ENCODE assay signal across 19 mouse cellular contexts in the genomic region with DNA sequence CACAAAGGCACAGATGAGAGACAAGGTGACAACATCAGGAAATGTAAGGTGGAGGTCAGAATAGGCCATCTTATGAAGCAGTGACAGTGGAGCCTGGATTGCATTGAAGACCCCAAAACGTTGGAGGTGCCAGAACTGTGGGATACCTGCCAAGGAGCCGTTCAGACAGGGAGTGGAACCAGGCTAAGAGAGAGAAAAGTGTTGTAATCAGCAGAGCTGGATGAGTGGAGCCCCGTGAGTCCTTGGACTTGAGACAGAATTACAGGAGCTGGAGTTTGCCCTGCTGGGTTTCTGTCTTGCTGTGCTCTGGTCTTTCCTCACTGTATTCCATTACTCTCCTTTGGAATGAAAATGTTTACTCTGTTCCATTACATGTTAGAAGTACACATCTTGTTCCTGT. TPM values are rescaled to one million over a fixed set of nuclear protein-coding genes. Genes with fewer than 3 reads are reported as not detected.
DNase-seq lines count a peak whose midpoint lies in the region; ATAC-seq lines count a peak whose summit lies in the region.
"Had no signal": no experiment of that assay in that cellular context is flagged by ENCODE, and none has a peak within 500 bp of the region (broad histone marks: within the 10 kb centered on the region; RNA-seq: fewer than 3 reads in every experiment).

No protein-coding gene starts in this region.

- peaks cover 13% of the 10 kb centered on the region for H3K4me1 ChIP-seq in liver, embryonic 15.5 days (replicated peaks)
- H3K4me1 ChIP-seq in liver, embryonic 11.5 days (replicated peaks; ENCODE audit: control insufficient read depth, insufficient read depth, low read length): no peaks in the 10 kb centered on the region; the same call in 1 of the 2 replicates
- H3K4me1 ChIP-seq: limb, embryonic 12.5 days had no signal

- H3K9ac ChIP-seq in liver, embryonic 15.5 days: no peak overlapping the region
- no peak overlapping the region for H3K9ac ChIP-seq in liver, embryonic 11.5 days (ENCODE audit: low read depth, low read length)
- H3K9ac ChIP-seq: forebrain, embryonic 12.5 days; hindbrain, embryonic 13.5 days; limb, embryonic 12.5 days had no signal

- no peaks in the 10 kb centered on the region for H3K36me3 ChIP-seq in liver, embryonic 15.5 days (replicated peaks)
- H3K36me3 ChIP-seq in liver, embryonic 11.5 days (ENCODE audit: control insufficient read depth, insufficient read depth, low read length): no peaks in the 10 kb centered on the region
- H3K36me3 ChIP-seq: limb, embryonic 12.5 days had no signal

- WGBS in liver, embryonic 15.5 days (ENCODE audit: insufficient replicate concordance): 38% methylated on average over 3 of the region's 3 CpGs
- 49% methylated on average over 3 of the region's 3 CpGs for WGBS in liver, embryonic 11.5 days

- H3K9me3 ChIP-seq in liver, embryonic 15.5 days (replicated peaks): no peaks in the 10 kb centered on the region
- H3K9me3 ChIP-seq in liver, embryonic 11.5 days (ENCODE audit: control insufficient read depth, low read length): no peaks in the 10 kb centered on the region
- H3K9me3 ChIP-seq: forebrain, embryonic 12.5 days; hindbrain, embryonic 13.5 days; limb, embryonic 12.5 days had no signal

- DNase-seq in adrenal gland, postnatal 36 days: peak; percentile 21 to 34
- no peak for DNase-seq in adrenal gland, postnatal 25 days
- no peak for DNase-seq in liver, embryonic 11.5 days (ENCODE audit: low spot score)
- peak; percentile 61 for DNase-seq in kidney, postnatal 14 days
- peak; percentile 26 for DNase-seq in yolk sac, embryonic 10.5 days (ENCODE audit: low spot score)
- no peak for DNase-seq in spleen, postnatal 4 days (ENCODE audit: low spot score in 2 of 2)
- DNase-seq: cerebellum, postnatal 10 days; embryo, embryonic 11 days; right cerebral cortex, postnatal 4 days had no signal

- H3K4me2 ChIP-seq in liver, embryonic 15.5 days: no peak overlapping the region
- no peak overlapping the region for H3K4me2 ChIP-seq in liver, embryonic 11.5 days
- H3K4me2 ChIP-seq: forebrain, embryonic 12.5 days; hindbrain, embryonic 13.5 days; limb, embryonic 12.5 days; midbrain, embryonic 11.5 days had no signal

- H3K4me3 ChIP-seq in liver, embryonic 15.5 days (replicated peaks): no peak overlapping the region
- H3K4me3 ChIP-seq in liver, embryonic 11.5 days (ENCODE audit: low read depth, low read length): no peak overlapping the region
- H3K4me3 ChIP-seq: forebrain, embryonic 12.5 days; hindbrain, embryonic 13.5 days; limb, embryonic 12.5 days had no signal

- no peak for ATAC-seq in liver, embryonic 15.5 days (ENCODE audit: insufficient read depth)
- no peak for ATAC-seq in liver, embryonic 11.5 days (replicated peaks; ENCODE audit: low FRiP score)

- H3K27me3 ChIP-seq in liver, embryonic 15.5 days: no peaks in the 10 kb centered on the region
- H3K27me3 ChIP-seq in liver, embryonic 11.5 days (replicated peaks; ENCODE audit: control insufficient read depth, insufficient read depth, low read length): no peaks in the 10 kb centered on the region
- H3K27me3 ChIP-seq: forebrain, embryonic 12.5 days; hindbrain, embryonic 13.5 days; limb, embryonic 12.5 days had no signal

- H3K27ac ChIP-seq in liver, embryonic 15.5 days (replicated peaks): 0 out of 2 replicates have a peak overlapping the region, but pooled peaks have one; percentile 19
- no peak overlapping the region for H3K27ac ChIP-seq in liver, embryonic 11.5 days (ENCODE audit: low read depth, low read length)
- H3K27ac ChIP-seq: forebrain, embryonic 12.5 days; hindbrain, embryonic 13.5 days; kidney, postnatal 0 days; limb, embryonic 12.5 days had no signal

RNA-seq across cellular contexts. Expression of a gene that starts 4.5 kb away (rescaled TPM):
- total RNA-seq in adrenal gland, postnatal 36 days (2021): 10 to 100 TPM; 14.0 to 15.5 TPM
- 25.2 and 30.5 TPM in 2 replicates for total RNA-seq in adrenal gland, postnatal 25 days (2021)
- 4.7 and 4.8 TPM in 2 replicates for polyA plus RNA-seq in liver, embryonic 15.5 days (2015; fragmentation: Nextera tagmentation; extraction: Ambion mirVana)
- 1.6 and 2.8 TPM in 2 replicates for polyA plus RNA-seq in liver, embryonic 11.5 days (2014; fragmentation: Nextera tagmentation; extraction: Ambion mirVana)

RNA-seq across cellular contexts. Expression of a gene that starts 11.8 kb away (rescaled TPM):
- total RNA-seq in adrenal gland, postnatal 36 days (2021): 100 to 1,000 TPM; 252 to 276 TPM
- 285 and 323 TPM in 2 replicates for total RNA-seq in adrenal gland, postnatal 25 days (2021)
- 1,053 and 1,106 TPM in 2 replicates for polyA plus RNA-seq in liver, embryonic 15.5 days (2015; fragmentation: Nextera tagmentation; extraction: Ambion mirVana)
- 1,854 and 2,015 TPM in 2 replicates for polyA plus RNA-seq in liver, embryonic 11.5 days (2014; fragmentation: Nextera tagmentation; extraction: Ambion mirVana)

RNA-seq across cellular contexts. Expression of a gene that starts 24.2 kb away (rescaled TPM):
- 1 to 10 TPM; 2.2 to 3.0 TPM for total RNA-seq in adrenal gland, postnatal 36 days (2021)
- 1.1 and 2.4 TPM in 2 replicates for total RNA-seq in adrenal gland, postnatal 25 days (2021)
- polyA plus RNA-seq in liver, embryonic 15.5 days (2015; fragmentation: Nextera tagmentation; extraction: Ambion mirVana): 0.08 and 0.12 TPM in 2 replicates
- polyA plus RNA-seq in liver, embryonic 11.5 days (2014; fragmentation: Nextera tagmentation; extraction: Ambion mirVana): 0.37 and 0.45 TPM in 2 replicates
- total RNA-seq: granulocyte monocyte progenitor cell, adult 5-6 weeks had no signal

RNA-seq across cellular contexts. Expression of a gene that starts 28.2 kb away (rescaled TPM):
- 1 to 10 TPM; 2.2 to 2.9 TPM for total RNA-seq in adrenal gland, postnatal 36 days (2021)
- total RNA-seq in adrenal gland, postnatal 25 days (2021): 3.7 and 4.4 TPM in 2 replicates
- polyA plus RNA-seq in liver, embryonic 15.5 days (2015; fragmentation: Nextera tagmentation; extraction: Ambion mirVana): 2.9 and 3.0 TPM in 2 replicates
- 6.7 and 7.4 TPM in 2 replicates for polyA plus RNA-seq in liver, embryonic 11.5 days (2014; fragmentation: Nextera tagmentation; extraction: Ambion mirVana)

RNA-seq across cellular contexts. Expression of a gene that starts 30.8 kb away (rescaled TPM):
- total RNA-seq in adrenal gland, postnatal 36 days (2021): not detected
- not detected in 2 replicates for total RNA-seq in adrenal gland, postnatal 25 days (2021)
- polyA plus RNA-seq in liver, embryonic 15.5 days (2015; fragmentation: Nextera tagmentation; extraction: Ambion mirVana): not detected in 2 replicates
- polyA plus RNA-seq in liver, embryonic 11.5 days (2014; fragmentation: Nextera tagmentation; extraction: Ambion mirVana): not detected in 2 replicates
- total RNA-seq: granulocyte monocyte progenitor cell, adult 5-6 weeks had no signal
- polyA plus RNA-seq: forebrain, embryonic 12.5 days; heart, postnatal 0 days; hindbrain, embryonic 13.5 days; kidney, postnatal 0 days; limb, embryonic 12.5 days; midbrain, embryonic 11.5 days; neural tube, embryonic 14.5 days; stomach, embryonic 14.5 days had no signal

Comparison
In these comparisons a context has a peak if more than half of its experiments do, and no peak if none do; other contexts are left out.
1. DNase-seq: peak in adrenal gland, postnatal 36 days (2 of 2), kidney, postnatal 14 days (single experiment) and yolk sac, embryonic 10.5 days (single experiment); none in adrenal gland, postnatal 25 days (single experiment), liver, embryonic 11.5 days (single experiment) and spleen, postnatal 4 days (0 of 2).